Mouse (Mus musculus): ENCODE measurements around the gene S100a1. TPM values are rescaled to one million over a fixed set of nuclear protein-coding genes. Genes with fewer than 3 reads are reported as not detected.

The S100a1 gene
- total RNA-seq, 4 experiments from 2014 or later: 1,071 to 1,219 (median 1,134) TPM

- no peak for DNase-seq (ENCODE audit: low spot score)
Observed at GRCm38 (mm10) chr3:90465081-90465685, 49.0 kb downstream of the S100a1 start.

GRCm38 (mm10) chr3:90464552-90465080, 49.6 kb downstream of the S100a1 start:
- no peak for DNase-seq (ENCODE audit: low spot score)

GRCm38 (mm10) chr3:90462579-90462978, 51.6 kb downstream of the S100a1 start:
- no peak for DNase-seq (ENCODE audit: low spot score)

- DNase-seq (ENCODE audit: low spot score): no peak
Observed at GRCm38 (mm10) chr3:90461935-90462334, 52.3 kb downstream of the S100a1 start.

Other genes starting within 250 kb of the S100a1 start
- gene Dennd4b, start 249.2 kb downstream of the S100a1 start, total RNA-seq (2022): 10 to 100 TPM; 38.0 to 39.3 (median 38.7) TPM
- 10 to 100 TPM; 41.4 to 51.4 (median 46.0) TPM for gene Gatad2b, start 221.2 kb downstream of the S100a1 start, total RNA-seq (2022)
- under 1 TPM; 0.57 to 0.76 (median 0.67) TPM for gene Slc27a3, start 124.5 kb downstream of the S100a1 start, total RNA-seq (2022)
- gene Ints3, start 80.8 kb downstream of the S100a1 start, total RNA-seq (2022): 10 to 100 TPM; 22.9 to 28.1 (median 24.4) TPM
- 10 to 100 TPM; 15.1 to 17.3 (median 16.7) TPM for gene Npr1, start 48.5 kb downstream of the S100a1 start, total RNA-seq (2022)
- gene Ilf2, start 38.3 kb downstream of the S100a1 start, total RNA-seq (2022): 10 to 100 TPM; 27.6 to 30.5 (median 28.8) TPM
- 10 to 100 TPM; 69.7 to 77.6 (median 75.4) TPM for gene Snapin, start 23.4 kb downstream of the S100a1 start, total RNA-seq (2022)
- 100 to 1,000 TPM in 1 of 4 experiments, 10 to 100 TPM in 3; 93.2 to 105 (median 94.2) TPM for gene Chtop, start 4.9 kb downstream of the S100a1 start, total RNA-seq (2022)
- gene S100a13, start within 50 bp of the S100a1 start, total RNA-seq (2022): 10 to 100 TPM; 25.0 to 34.8 (median 27.8) TPM
- gene S100a14, start 12.5 kb upstream of the S100a1 start, total RNA-seq (2022): under 1 TPM in 3 of 4 experiments, not detected in 1; 0.35 to 0.55 (median 0.37) TPM
- 10 to 100 TPM; 59.8 to 77.4 (median 72.4) TPM for gene S100a16, start 22.9 kb upstream of the S100a1 start, total RNA-seq (2022)
- gene S100a3, start 46.2 kb upstream of the S100a1 start, total RNA-seq (2022): not detected
- gene S100a2, start 75.9 kb upstream of the S100a1 start, total RNA-seq (2022): not detected
- not detected for gene Gm42674, start 87.5 kb upstream of the S100a1 start, total RNA-seq (2022)
- gene S100a4, start 89.4 kb upstream of the S100a1 start, total RNA-seq (2022): 10 to 100 TPM in 2 of 4 experiments, 1 to 10 TPM in 2; 5.9 to 16.2 (median 9.5) TPM
- not detected for gene S100a5, start 94.1 kb upstream of the S100a1 start, total RNA-seq (2022)
- gene S100a6, start 98.5 kb upstream of the S100a1 start, total RNA-seq (2022): 10 to 100 TPM; 54.7 to 77.4 (median 69.0) TPM
- gene S100a7a, start 139.6 kb upstream of the S100a1 start, total RNA-seq (2022): under 1 TPM in 1 of 4 experiments, not detected in 3; 0.29 TPM
- 1 to 10 TPM in 3 of 4 experiments, under 1 TPM in 1; 0.97 to 7.2 (median 2.7) TPM for gene S100a8, start 154.6 kb upstream of the S100a1 start, total RNA-seq (2022)
- gene S100a9, start 181.3 kb upstream of the S100a1 start, total RNA-seq (2022): 10 to 100 TPM in 1 of 4 experiments, 1 to 10 TPM in 3; 1.2 to 11.8 (median 2.5) TPM
- gene Pglyrp4, start 212.5 kb upstream of the S100a1 start, total RNA-seq (2022): not detected